Mouse (Mus musculus): ENCODE data around the gene Qrich2. TPM values are rescaled to one million over a fixed set of nuclear protein-coding genes. Genes with fewer than 3 reads are reported as not detected.

Gene Qrich2
- total RNA-seq, 1 experiment = 0.22 TPM

DNA sequence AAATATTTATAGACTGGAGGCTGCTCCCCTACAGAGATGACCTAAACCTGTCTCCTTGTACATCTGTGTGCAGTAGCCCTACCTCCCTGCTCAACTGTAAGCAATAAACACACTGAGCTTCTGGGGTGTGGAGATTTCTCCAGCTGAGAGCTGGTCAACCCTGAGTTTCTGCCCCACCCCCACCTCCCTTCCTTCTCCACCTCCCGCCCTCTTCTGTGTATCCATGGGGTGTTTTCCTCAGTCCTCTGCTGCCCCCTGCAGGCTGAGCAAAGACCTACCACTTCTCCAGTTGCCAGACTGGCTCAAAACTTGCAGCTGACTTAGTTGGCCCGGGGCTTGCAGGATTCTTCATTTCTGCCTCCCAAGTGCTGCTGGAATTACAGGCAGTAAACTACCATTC is 2.2 kb downstream of the Qrich2 start:
- H3K4me3 ChIP-seq (ENCODE audit: insufficient read depth in 1 of 2, low read depth in 1 of 2, low read length in 2 of 2, poor library complexity in 1 of 2, severe bottlenecking in 1 of 2) = no peak overlapping the region
- no peaks in the 10 kb centered on the region for H3K9me3 ChIP-seq (ENCODE audit: control insufficient read depth, insufficient read depth, low read depth, low read length)
- TF ChIP-seq ZC3H11A (IDR thresholded peaks at IDR 0.05; ENCODE audit: borderline replicate concordance, low read depth, low read length) (peak; percentile 74), ZNF384 (IDR thresholded peaks at IDR 0.05; ENCODE audit: low read depth, low read length) (no peak), HCFC1 (IDR thresholded peaks at IDR 0.05; ENCODE audit: borderline replicate concordance, insufficient read depth, low read length) (no peak), CHD2 (IDR thresholded peaks at IDR 0.05; ENCODE audit: low read depth, low read length) (no peak), MAFK (IDR thresholded peaks at IDR 0.05; ENCODE audit: insufficient read depth, low read depth, low read length) (no peak)
- no peak overlapping the region for H3K9ac ChIP-seq (ENCODE audit: insufficient read depth, low read depth, low read length, poor library complexity, severe bottlenecking)
- DNase-seq (ENCODE audit: low read depth, low spot score) = peak; percentile 85
- peaks cover 2 to 13% of the 10 kb centered on the region in 2 experiments; a peak in 2 of 4 replicates for H3K4me1 ChIP-seq (ENCODE audit: control insufficient read depth in 2 of 2, insufficient read depth in 2 of 2, low read length in 2 of 2, poor library complexity in 1 of 2)
- in situ Hi-C loops (cut with MboI; ENCODE audit: low sequenced_read_pairs in 2 of 2, unreplicated experiment in 2 of 2) = no loop called here
- H3K36me3 ChIP-seq (ENCODE audit: control insufficient read depth, insufficient read depth, low read length, poor library complexity, severe bottlenecking) = no peaks in the 10 kb centered on the region
- H3K27ac ChIP-seq (ENCODE audit: insufficient read depth, low read depth, low read length, poor library complexity, severe bottlenecking) = no peak overlapping the region

DNA sequence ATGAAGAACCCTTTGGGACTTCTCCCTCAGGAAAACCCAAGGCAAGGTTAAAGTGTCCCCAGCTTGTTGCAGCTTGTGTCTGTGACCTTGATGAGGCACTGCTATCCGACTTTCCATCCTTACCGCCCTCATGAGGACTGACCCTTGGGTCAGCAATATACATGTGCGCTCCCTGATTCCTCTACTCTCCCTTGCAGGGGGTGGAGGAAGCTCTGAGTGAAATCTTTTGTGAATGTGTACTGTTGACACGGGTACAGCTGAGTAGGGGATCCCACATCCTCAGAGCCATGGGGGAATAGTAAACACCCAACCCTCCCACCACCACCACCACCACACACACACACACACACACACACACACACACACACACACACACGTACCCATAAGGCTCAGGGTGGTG is 2.7 kb downstream of the Qrich2 start:
- Histone ChIP-seq H3K4me3 (ENCODE audit: insufficient read depth in 1 of 2, low read depth in 1 of 2, low read length in 2 of 2, poor library complexity in 1 of 2, severe bottlenecking in 1 of 2) (no peak overlapping the region), H3K27ac (ENCODE audit: insufficient read depth, low read depth, low read length, poor library complexity, severe bottlenecking) (no peak overlapping the region), H3K4me1 (ENCODE audit: control insufficient read depth in 2 of 2, insufficient read depth in 2 of 2, low read length in 2 of 2, poor library complexity in 1 of 2) (peaks cover 2 to 13% of the 10 kb centered on the region in 2 experiments; a peak in 2 of 4 replicates), H3K9ac (ENCODE audit: insufficient read depth, low read depth, low read length, poor library complexity, severe bottlenecking) (no peak overlapping the region), H3K9me3 (ENCODE audit: control insufficient read depth, insufficient read depth, low read depth, low read length) (no peaks in the 10 kb centered on the region), H3K36me3 (ENCODE audit: control insufficient read depth, insufficient read depth, low read length, poor library complexity, severe bottlenecking) (no peaks in the 10 kb centered on the region)
- no peak for DNase-seq (ENCODE audit: low read depth, low spot score)
- in situ Hi-C loops (cut with MboI; ENCODE audit: low sequenced_read_pairs in 2 of 2, unreplicated experiment in 2 of 2) = no loop called here
- TF ChIP-seq MAFK (IDR thresholded peaks at IDR 0.05; ENCODE audit: insufficient read depth, low read depth, low read length) (no peak), CHD2 (IDR thresholded peaks at IDR 0.05; ENCODE audit: low read depth, low read length) (no peak), ZC3H11A (IDR thresholded peaks at IDR 0.05; ENCODE audit: borderline replicate concordance, low read depth, low read length) (no peak), ZNF384 (IDR thresholded peaks at IDR 0.05; ENCODE audit: low read depth, low read length) (no peak), HCFC1 (IDR thresholded peaks at IDR 0.05; ENCODE audit: borderline replicate concordance, insufficient read depth, low read length) (no peak)

DNA sequence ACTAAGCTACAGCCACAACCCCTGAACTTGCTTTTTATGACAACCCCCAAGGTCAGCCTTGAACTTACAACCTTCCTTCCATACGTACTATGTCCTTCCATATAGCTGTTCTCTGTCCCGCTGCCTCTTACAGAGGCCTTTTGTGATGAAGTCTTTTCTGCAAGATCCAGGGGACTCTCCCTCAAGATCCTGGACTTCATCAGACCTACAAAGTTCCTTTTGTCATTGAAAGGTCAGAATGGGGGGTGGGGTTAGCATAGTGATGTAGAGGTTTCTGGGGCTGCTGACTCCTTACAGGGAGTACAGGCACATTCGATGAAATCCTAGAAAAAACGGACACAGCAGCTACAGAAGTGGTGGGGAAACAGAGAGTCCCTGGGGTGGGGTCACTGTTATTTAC is 6.3 kb downstream of the Qrich2 start:
- H3K36me3 ChIP-seq (ENCODE audit: control insufficient read depth, insufficient read depth, low read length, poor library complexity, severe bottlenecking) = no peaks in the 10 kb centered on the region
- no peak overlapping the region for H3K27ac ChIP-seq (ENCODE audit: insufficient read depth, low read depth, low read length, poor library complexity, severe bottlenecking)
- H3K4me3 ChIP-seq (ENCODE audit: insufficient read depth in 1 of 2, low read depth in 1 of 2, low read length in 2 of 2, poor library complexity in 1 of 2, severe bottlenecking in 1 of 2) = no peak overlapping the region
- H3K4me1 ChIP-seq (ENCODE audit: control insufficient read depth in 2 of 2, insufficient read depth in 2 of 2, low read length in 2 of 2, poor library complexity in 1 of 2) = peaks cover 2 to 11% of the 10 kb centered on the region in 2 experiments; a peak in 2 of 4 replicates
- no peak for DNase-seq (ENCODE audit: low read depth, low spot score)
- no peak overlapping the region for H3K9ac ChIP-seq (ENCODE audit: insufficient read depth, low read depth, low read length, poor library complexity, severe bottlenecking)
- no peaks in the 10 kb centered on the region for H3K9me3 ChIP-seq (ENCODE audit: control insufficient read depth, insufficient read depth, low read depth, low read length)
- in situ Hi-C loops (cut with MboI; ENCODE audit: low sequenced_read_pairs in 2 of 2, unreplicated experiment in 2 of 2) = loop anchor here in 1 of 2 experiments (5.0 kb wide), 1 partner anchor 237 kb away; no protein-coding TSS in a partner anchor
- no peak for TF ChIP-seq MAFK (IDR thresholded peaks at IDR 0.05; ENCODE audit: insufficient read depth, low read depth, low read length)
- no peak for TF ChIP-seq HCFC1 (IDR thresholded peaks at IDR 0.05; ENCODE audit: borderline replicate concordance, insufficient read depth, low read length)
- no peak for TF ChIP-seq CHD2 (IDR thresholded peaks at IDR 0.05; ENCODE audit: low read depth, low read length)
- no peak for TF ChIP-seq ZNF384 (IDR thresholded peaks at IDR 0.05; ENCODE audit: low read depth, low read length)
- TF ChIP-seq ZC3H11A (IDR thresholded peaks at IDR 0.05; ENCODE audit: borderline replicate concordance, low read depth, low read length) = no peak

DNA sequence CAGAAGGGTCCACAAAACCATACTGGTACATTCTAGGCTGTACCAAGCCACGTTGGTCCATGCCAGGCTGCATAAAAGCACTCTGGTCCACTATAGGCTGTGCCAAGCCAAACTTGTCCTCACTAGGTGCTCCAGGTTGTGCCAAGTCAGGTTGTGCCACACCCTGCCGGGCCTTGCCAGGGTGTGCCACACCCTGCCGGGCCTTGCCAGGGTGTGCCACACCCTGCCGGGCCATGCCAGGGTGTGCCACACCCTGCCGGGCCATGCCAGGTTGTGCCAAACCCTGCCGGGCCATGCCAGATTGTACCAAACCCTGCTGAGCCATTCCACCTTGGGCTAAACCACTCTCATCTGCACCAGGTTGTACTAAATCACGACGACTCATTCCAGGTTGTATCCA is 9.8 kb downstream of the Qrich2 start:
- no peaks in the 10 kb centered on the region for H3K9me3 ChIP-seq (ENCODE audit: control insufficient read depth, insufficient read depth, low read depth, low read length)
- in situ Hi-C loops (cut with MboI; ENCODE audit: low sequenced_read_pairs in 2 of 2, unreplicated experiment in 2 of 2) = loop anchor here in 1 of 2 experiments (5.0 kb wide), 1 partner anchor 234 kb away; no protein-coding TSS in a partner anchor
- no peak overlapping the region for H3K4me3 ChIP-seq (ENCODE audit: insufficient read depth in 1 of 2, low read depth in 1 of 2, low read length in 2 of 2, poor library complexity in 1 of 2, severe bottlenecking in 1 of 2)
- no peak overlapping the region for H3K9ac ChIP-seq (ENCODE audit: insufficient read depth, low read depth, low read length, poor library complexity, severe bottlenecking)
- no peak for DNase-seq (ENCODE audit: low read depth, low spot score)
- no peaks in the 10 kb centered on the region for H3K36me3 ChIP-seq (ENCODE audit: control insufficient read depth, insufficient read depth, low read length, poor library complexity, severe bottlenecking)
- H3K27ac ChIP-seq (ENCODE audit: insufficient read depth, low read depth, low read length, poor library complexity, severe bottlenecking) = no peak overlapping the region
- peaks cover 0 to 10% of the 10 kb centered on the region in 2 experiments; a peak in 2 of 4 replicates for H3K4me1 ChIP-seq (ENCODE audit: control insufficient read depth in 2 of 2, insufficient read depth in 2 of 2, low read length in 2 of 2, poor library complexity in 1 of 2)
- no peak for TF ChIP-seq ZC3H11A (IDR thresholded peaks at IDR 0.05; ENCODE audit: borderline replicate concordance, low read depth, low read length)
- TF ChIP-seq HCFC1 (IDR thresholded peaks at IDR 0.05; ENCODE audit: borderline replicate concordance, insufficient read depth, low read length) = no peak
- TF ChIP-seq ZNF384 (IDR thresholded peaks at IDR 0.05; ENCODE audit: low read depth, low read length) = no peak
- no peak for TF ChIP-seq CHD2 (IDR thresholded peaks at IDR 0.05; ENCODE audit: low read depth, low read length)
- no peak for TF ChIP-seq MAFK (IDR thresholded peaks at IDR 0.05; ENCODE audit: insufficient read depth, low read depth, low read length)
